Mouse (Mus musculus): ENCODE data around the gene Slc7a5.

- no peak for TF ChIP-seq CTCF (IDR thresholded peaks at IDR 0.05; ENCODE audit: low read depth, low read length)
- TF ChIP-seq GATA1 (IDR thresholded peaks at IDR 0.05; ENCODE audit: borderline replicate concordance, low read length): no peak
- TF ChIP-seq POLR2AphosphoS5 (IDR thresholded peaks at IDR 0.05; ENCODE audit: insufficient replicate concordance, low read depth, low read length): no peak
- TF ChIP-seq TAL1 (conservative IDR thresholded peaks at IDR 0.05; ENCODE audit: low read depth, low read length): no peak
Measured at GRCm38 (mm10) chr8:121948321-121949145, 41.0 kb upstream of the Slc7a5 start.

All from G1E (cell line).